Mouse (Mus musculus) liver, postnatal 0 days (tissue): ENCODE measurements around the gene Wnt7b. TPM values are rescaled to one million over a fixed set of nuclear protein-coding genes. Genes with fewer than 3 reads are reported as not detected.

Source experiments
- ATAC-seq: fragments of 200-750 bp; cut with Nextera tagmentation; 2 replicates; pipeline ENCODE4 v1.8.0; 2017; ENCODE audit warnings: mild to moderate bottlenecking, moderate library complexity
- DNase-seq: peaks from one replicate; pipeline ENCODE4 v3.0.0-alpha.2; 2016
- H3K27ac ChIP-seq: fragments of 300-500 bp; sonication (generic); 2 replicates; pipeline ENCODE4 v1.5.1; 2014; ENCODE audit warnings: antibody characterized with exemption, moderate library complexity, mild to moderate bottlenecking, low read depth
- H3K27me3 ChIP-seq: fragments of 300-500 bp; sonication (generic); 2 replicates; pipeline ENCODE4 v1.6.1; 2014; ENCODE audit warnings: low read length, control low read depth, mixed read lengths; ENCODE audit not compliant: insufficient read depth
- H3K36me3 ChIP-seq: fragments of 300-500 bp; sonication (generic); replicated peaks from 2 replicates; pipeline ENCODE4 v1.6.1; 2014; ENCODE audit warnings: mild to moderate bottlenecking, control low read depth, low read length, moderate library complexity, mixed read lengths; ENCODE audit not compliant: insufficient read depth
- H3K4me1 ChIP-seq: fragments of 300-500 bp; sonication (generic); 2 replicates; pipeline ENCODE4 v1.6.1; 2014; ENCODE audit warnings: antibody characterized with exemption, mild to moderate bottlenecking, control low read depth; ENCODE audit not compliant: insufficient read depth
- H3K4me2 ChIP-seq: fragments of 300-500 bp; sonication (generic); 2 replicates; pipeline ENCODE4 v1.6.1; 2014; ENCODE audit warnings: low read depth, mild to moderate bottlenecking, low read length, moderate library complexity, mixed read lengths
- H3K4me3 ChIP-seq: fragments of 300-500 bp; sonication (generic); 2 replicates; pipeline ENCODE4 v1.5.1; 2014; ENCODE audit warnings: low read depth, low read length
- H3K9ac ChIP-seq: fragments of 300-500 bp; sonication (generic); replicated peaks from 2 replicates; pipeline ENCODE4 v1.6.1; 2014; ENCODE audit warnings: mild to moderate bottlenecking, moderate library complexity
- H3K9me3 ChIP-seq: fragments of 300-500 bp; sonication (generic); 2 replicates; pipeline ENCODE4 v1.6.1; 2016; ENCODE audit warnings: mild to moderate bottlenecking, control low read depth, low read length, mixed read lengths
- CTCF ChIP-seq: sonication (generic); IDR thresholded peaks from 2 replicates; pipeline ENCODE4 v1.5.1; 2016; ENCODE audit warnings: antibody characterized with exemption, low read depth
- EP300 ChIP-seq: IDR thresholded peaks from 2 replicates; pipeline ENCODE4 v1.6.1; 2016; ENCODE audit warnings: antibody characterized with exemption, low read depth, mild to moderate bottlenecking
- WGBS: fragments of 180-500 bp; shearing (Covaris S2); extraction: QIAGEN DNeasy Blood & Tissue Kit; methylation state at CpG from one replicate; pipeline ENCODE4 v1.1.7; 2014; ENCODE audit not compliant: insufficient replicate concordance; 5-methylcytosine and 5-hydroxymethylcytosine counted together
- polyA plus RNA-seq: library from polyadenylated mRNA; unstranded; fragments of >200 nt; fragmentation: Nextera tagmentation; extraction: Ambion mirVana; gene quantifications from 2 replicates; pipeline ENCODE4 v1.2.1, GENCODE M21; 2015

Gene Wnt7b
- polyA plus RNA-seq, 1 experiment from 2014 or later = 0.09 TPM

GRCm38 (mm10) chr15:85602733-85603132 is 20.5 kb upstream of the Wnt7b start:
- H3K4me3 ChIP-seq = no peak overlapping the region
- 65% methylated on average over 6 of the region's 6 CpGs for WGBS
- ATAC-seq (no peak), DNase-seq (no peak)
- no peaks in the 10 kb centered on the region for H3K9me3 ChIP-seq
- H3K36me3 ChIP-seq = no peaks in the 10 kb centered on the region
- no peak overlapping the region for H3K27ac ChIP-seq
- no peak for TF ChIP-seq CTCF
- TF ChIP-seq EP300 = no peak
- no peak overlapping the region for H3K4me2 ChIP-seq
- no peaks in the 10 kb centered on the region for H3K4me1 ChIP-seq
- no peak overlapping the region for H3K9ac ChIP-seq
- no peaks in the 10 kb centered on the region for H3K27me3 ChIP-seq

DNA sequence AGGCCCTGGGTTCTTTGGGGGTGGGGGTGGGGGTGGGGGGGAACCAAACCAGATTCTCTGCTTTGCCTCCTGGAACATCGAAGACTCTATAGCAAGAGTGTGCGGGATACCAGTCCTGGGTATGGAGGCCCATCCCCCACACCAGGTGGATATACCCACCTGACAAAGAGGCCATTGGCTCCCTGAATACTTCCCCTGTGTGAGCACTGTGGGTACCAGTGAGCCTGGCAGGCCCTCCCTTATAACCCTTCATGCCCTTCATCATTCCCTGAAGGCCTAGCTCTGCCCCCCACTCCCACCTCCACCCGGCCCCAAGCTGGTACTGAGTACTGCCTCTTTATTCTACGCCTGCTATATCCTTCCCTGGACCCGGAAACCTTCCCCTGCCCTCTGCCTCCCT is 19.7 kb upstream of the Wnt7b start:
- H3K27ac ChIP-seq = no peak overlapping the region
- DNase-seq (no peak), ATAC-seq (no peak)
- 87% methylated on average over 5 of the region's 5 CpGs for WGBS
- no peak for TF ChIP-seq CTCF
- TF ChIP-seq EP300 = no peak
- no peak overlapping the region for H3K9ac ChIP-seq
- no peaks in the 10 kb centered on the region for H3K36me3 ChIP-seq
- H3K4me3 ChIP-seq = no peak overlapping the region
- H3K4me1 ChIP-seq = no peaks in the 10 kb centered on the region
- H3K27me3 ChIP-seq = no peaks in the 10 kb centered on the region
- no peaks in the 10 kb centered on the region for H3K9me3 ChIP-seq
- no peak overlapping the region for H3K4me2 ChIP-seq

- no peak overlapping the region for H3K4me3 ChIP-seq
- 63% methylated on average over 4 of the region's 4 CpGs for WGBS
- H3K27me3 ChIP-seq = no peaks in the 10 kb centered on the region
- no peaks in the 10 kb centered on the region for H3K4me1 ChIP-seq
- no peak for ATAC-seq
- no peaks in the 10 kb centered on the region for H3K9me3 ChIP-seq
- no peaks in the 10 kb centered on the region for H3K36me3 ChIP-seq
- no peak overlapping the region for H3K9ac ChIP-seq
- no peak for DNase-seq
- H3K27ac ChIP-seq = no peak overlapping the region
- TF ChIP-seq CTCF (no peak), EP300 (no peak)
- no peak overlapping the region for H3K4me2 ChIP-seq
Observed at GRCm38 (mm10) chr15:85601202-85601601, 18.9 kb upstream of the Wnt7b start.

DNA sequence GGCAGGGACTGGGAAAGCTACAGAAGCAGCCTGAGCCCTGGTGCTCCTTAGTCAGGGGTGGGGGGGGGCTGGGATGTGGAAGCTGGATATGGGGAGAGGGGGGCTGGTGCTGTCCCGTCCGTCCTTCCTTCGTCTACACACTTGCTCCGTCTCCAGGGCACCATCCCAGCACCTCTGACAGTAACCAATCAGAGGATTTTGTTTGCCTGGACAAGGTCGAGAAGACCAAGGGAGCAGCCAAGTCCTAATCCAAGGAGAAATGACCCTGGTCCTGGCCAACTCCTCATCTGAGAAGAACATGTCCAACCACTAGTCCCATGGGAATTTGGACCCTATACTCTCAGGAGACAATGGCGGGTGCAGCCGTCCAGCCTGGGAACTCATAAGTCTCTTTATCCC is 18.4 kb upstream of the Wnt7b start:
- H3K9me3 ChIP-seq = no peaks in the 10 kb centered on the region
- no peak overlapping the region for H3K4me3 ChIP-seq
- TF ChIP-seq EP300 (no peak), CTCF (no peak)
- H3K27me3 ChIP-seq = no peaks in the 10 kb centered on the region
- no peak overlapping the region for H3K4me2 ChIP-seq
- DNase-seq (no peak), ATAC-seq (no peak)
- WGBS = 31% methylated on average over 7 of the region's 7 CpGs
- no peak overlapping the region for H3K27ac ChIP-seq
- H3K9ac ChIP-seq = no peak overlapping the region
- H3K36me3 ChIP-seq = no peaks in the 10 kb centered on the region
- H3K4me1 ChIP-seq = no peaks in the 10 kb centered on the region

- DNase-seq = peak; percentile 53
- Histone ChIP-seq H3K4me3 (no peak overlapping the region), H3K9ac (no peak overlapping the region), H3K9me3 (no peaks in the 10 kb centered on the region), H3K36me3 (no peaks in the 10 kb centered on the region), H3K4me2 (no peak overlapping the region), H3K4me1 (no peaks in the 10 kb centered on the region), H3K27ac (no peak overlapping the region), H3K27me3 (no peaks in the 10 kb centered on the region)
- TF ChIP-seq CTCF = no peak
- TF ChIP-seq EP300 = no peak
- peak; percentile 73 for ATAC-seq
- 20% methylated on average over 17 of the region's 18 CpGs for WGBS
Observed at GRCm38 (mm10) chr15:85599887-85600695, 17.8 kb upstream of the Wnt7b start.

DNA sequence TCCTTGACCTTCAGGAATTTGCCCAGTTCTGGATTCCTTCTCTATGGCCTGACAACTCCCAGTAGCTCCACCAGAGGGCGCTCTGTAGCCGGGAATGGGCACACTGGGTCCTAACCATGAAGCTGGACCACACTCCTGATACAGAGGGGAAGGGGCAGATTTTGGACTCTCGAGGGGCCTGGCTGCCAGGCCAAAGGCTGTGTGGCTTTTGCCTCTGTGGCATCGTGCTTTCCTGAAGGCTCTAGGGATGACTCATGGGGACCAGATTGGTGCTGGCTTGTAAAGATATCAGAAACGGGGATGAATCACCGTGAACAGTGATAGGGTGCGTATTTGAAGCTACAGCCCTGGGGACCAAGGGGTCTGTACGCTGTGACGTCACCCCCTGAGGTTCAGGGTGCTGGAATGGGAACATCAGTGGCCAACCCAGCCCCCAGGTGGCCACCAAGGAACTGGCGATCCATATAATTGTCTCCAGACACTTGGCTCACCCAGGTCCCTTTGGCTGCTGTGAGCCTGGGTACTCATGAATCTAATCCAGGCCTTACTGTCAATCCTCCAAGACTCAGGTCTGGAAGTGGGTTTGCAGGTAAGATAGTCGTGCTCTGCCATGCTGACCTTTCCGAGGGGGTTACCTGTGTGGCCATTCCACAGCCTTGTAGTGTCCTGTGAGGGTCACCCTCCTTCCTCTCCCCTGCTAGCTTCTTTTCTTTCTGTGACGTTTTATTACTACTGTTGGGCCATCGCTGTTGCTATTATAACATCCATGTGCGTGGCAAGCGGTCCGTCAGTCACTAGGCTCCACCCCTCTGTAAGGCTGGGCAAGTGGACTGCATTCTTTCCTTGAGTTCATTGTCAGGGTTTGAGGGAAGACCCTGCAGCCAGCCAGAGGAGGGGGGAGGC is 17.0 kb upstream of the Wnt7b start:
- Histone ChIP-seq H3K9ac (no peak overlapping the region), H3K4me2 (no peak overlapping the region), H3K4me3 (no peak overlapping the region), H3K27me3 (no peaks in the 10 kb centered on the region), H3K27ac (no peak overlapping the region), H3K36me3 (no peaks in the 10 kb centered on the region), H3K4me1 (no peaks in the 10 kb centered on the region), H3K9me3 (no peaks in the 10 kb centered on the region)
- ATAC-seq (0 out of 2 replicates have a peak, but pooled peaks have one; percentile 16), DNase-seq (peak; percentile 74)
- TF ChIP-seq CTCF (peak; percentile 92), EP300 (no peak)
- 47% methylated on average over 17 of the region's 17 CpGs for WGBS
